Mouse (Mus musculus): Measurements from ENCODE around the gene Sipa1l3.
A peak's percentile ranks its signal among the peaks of the same experiment; 100 is the strongest.

Gene Sipa1l3

DNA sequence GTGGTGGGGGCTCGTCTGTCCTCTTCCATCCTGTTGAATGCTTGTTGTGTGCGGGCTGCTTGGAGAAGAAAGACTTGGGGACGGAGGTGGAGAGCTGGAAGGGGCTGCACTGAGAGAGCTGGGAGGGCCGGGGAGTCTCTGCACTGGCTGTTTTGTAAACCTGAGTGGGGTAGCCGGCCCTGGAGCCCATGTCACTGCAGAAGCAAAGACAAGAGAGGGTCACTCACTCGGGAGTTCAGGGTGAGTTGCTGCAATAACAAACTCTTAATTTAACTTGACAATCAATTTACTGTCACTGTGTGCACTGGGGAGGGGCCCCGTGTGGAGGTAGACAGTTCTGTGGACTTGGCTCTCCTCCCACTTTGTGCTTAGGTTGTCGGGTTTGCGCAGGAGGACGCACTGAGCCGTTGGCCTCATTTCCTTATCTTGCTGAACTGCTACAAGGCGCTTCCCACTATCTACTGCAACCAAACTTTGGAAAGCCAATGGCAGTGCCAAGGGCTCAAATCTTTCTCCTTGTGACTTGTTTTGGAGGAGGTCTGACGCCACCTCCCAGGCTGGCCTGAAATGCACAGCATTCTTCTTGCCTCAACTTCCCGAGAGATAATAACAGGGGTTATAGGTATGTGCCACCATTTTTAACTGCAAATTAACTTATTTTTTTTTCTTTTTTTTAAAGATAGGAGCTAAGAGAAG is 179.3 kb downstream of the Sipa1l3 start:
- peak; percentile 76; the same call in 1 of the 2 replicates for TF ChIP-seq GATA4 (IDR thresholded peaks at IDR 0.05; ENCODE audit: insufficient replicate concordance, low read length)

DNA sequence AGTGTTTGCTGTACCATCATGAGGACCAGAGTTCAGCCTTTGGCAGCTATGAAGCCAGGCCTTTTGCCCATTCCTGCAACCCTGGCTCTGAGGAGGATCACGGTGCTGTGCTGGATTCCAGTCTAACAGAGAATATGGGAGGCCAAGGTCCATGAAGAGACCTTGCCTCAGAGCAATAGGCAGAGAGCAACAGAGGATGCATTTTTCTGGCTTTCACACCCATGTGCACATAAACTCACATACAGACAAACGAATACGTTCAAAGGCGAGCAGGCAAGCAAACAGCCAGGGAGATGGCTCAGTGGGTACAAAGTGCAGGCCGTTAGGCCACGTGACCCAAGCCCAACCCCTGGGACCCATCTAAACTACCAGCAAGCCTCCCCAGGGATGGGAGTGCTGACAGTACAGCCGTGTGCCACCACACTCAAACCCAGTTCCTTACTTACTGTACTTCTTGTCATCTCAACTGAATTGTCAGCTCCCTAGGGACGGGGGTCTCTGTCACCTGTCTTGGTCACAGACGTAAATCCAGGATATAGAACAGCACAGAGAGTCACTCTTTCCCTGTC is 180.0 kb downstream of the Sipa1l3 start:
- no peak for TF ChIP-seq GATA4 (IDR thresholded peaks at IDR 0.05; ENCODE audit: insufficient replicate concordance, low read length)

DNA sequence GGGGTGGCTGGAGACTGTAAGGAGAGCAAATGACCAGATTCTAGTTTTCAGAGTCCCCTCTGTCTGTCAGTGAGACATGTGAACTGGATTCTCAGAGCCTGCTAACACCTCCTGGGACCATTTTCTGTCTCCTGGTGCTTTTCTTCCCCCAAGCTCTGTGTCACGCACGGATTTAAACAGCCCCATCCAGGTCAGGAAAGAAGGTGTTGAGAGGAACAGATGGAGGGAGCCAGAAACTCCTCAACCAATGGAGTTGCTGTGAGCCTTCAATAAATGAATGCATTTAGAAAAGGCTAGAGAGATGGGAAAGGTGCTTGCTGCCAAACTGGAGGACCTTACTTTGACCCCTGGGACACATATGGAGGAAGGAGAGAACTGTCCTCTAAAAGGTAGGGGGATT is 180.7 kb downstream of the Sipa1l3 start:
- TF ChIP-seq GATA4 (IDR thresholded peaks at IDR 0.05; ENCODE audit: insufficient replicate concordance, low read length) = no peak

DNA sequence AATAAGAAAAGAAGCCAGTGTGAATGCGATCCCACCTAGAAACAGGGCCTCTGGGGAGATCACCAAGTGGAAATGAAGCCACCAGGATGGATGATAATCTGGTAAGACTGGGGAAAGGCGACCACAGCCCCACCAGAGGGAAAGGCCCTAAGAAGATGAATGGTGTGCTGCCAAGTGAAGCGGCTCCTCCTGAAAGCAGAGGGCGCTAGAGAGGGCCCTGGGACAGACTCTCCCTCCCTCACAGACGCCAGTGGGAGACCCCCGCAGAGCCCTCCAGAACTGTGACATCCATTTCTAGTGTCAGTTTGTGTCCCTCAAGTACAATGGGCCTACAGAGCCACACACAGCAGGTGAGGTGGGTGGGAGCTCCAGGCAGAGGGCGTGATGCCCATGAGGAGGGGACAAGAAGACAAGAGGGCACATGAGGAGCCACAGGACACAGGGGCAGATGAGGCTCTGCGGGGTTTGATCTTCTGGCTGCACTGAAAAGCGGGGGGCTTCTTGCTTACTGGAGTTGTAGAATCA is 181.6 kb downstream of the Sipa1l3 start:
- no peak for TF ChIP-seq GATA4 (IDR thresholded peaks at IDR 0.05; ENCODE audit: insufficient replicate concordance, low read length)

GRCm38 (mm10) chr7:29335841-29336671 is 182.4 kb downstream of the Sipa1l3 start:
- TF ChIP-seq GATA4 (IDR thresholded peaks at IDR 0.05; ENCODE audit: insufficient replicate concordance, low read length) = no peak

- no peak for TF ChIP-seq GATA4 (IDR thresholded peaks at IDR 0.05; ENCODE audit: insufficient replicate concordance, low read length)
Measured at GRCm38 (mm10) chr7:29335276-29335675, 183.2 kb downstream of the Sipa1l3 start.

DNA sequence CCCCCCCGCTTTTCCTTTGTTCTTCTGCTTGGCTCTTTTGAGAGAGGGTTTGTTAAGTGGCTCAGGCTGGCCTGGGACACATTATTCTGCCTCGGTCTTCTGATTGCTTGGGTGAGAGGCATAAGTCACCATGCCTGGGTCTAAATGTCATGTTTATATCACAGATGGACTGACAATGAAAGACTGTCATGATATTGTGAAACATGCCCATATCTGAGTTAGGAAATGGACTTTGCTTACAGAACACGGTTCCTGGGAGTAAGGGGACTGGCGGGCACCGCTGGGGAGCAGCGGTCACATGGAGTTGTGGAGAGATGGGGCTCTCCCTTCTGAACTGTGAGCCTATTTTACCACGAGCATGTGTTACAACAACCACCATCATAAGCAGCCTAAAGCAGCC is 184.3 kb downstream of the Sipa1l3 start:
- peak; percentile 62; the same call in 1 of the 2 replicates for TF ChIP-seq GATA4 (IDR thresholded peaks at IDR 0.05; ENCODE audit: insufficient replicate concordance, low read length)

- TF ChIP-seq GATA4 (IDR thresholded peaks at IDR 0.05; ENCODE audit: insufficient replicate concordance, low read length) = no peak
Measured at GRCm38 (mm10) chr7:29328984-29329383, 189.5 kb downstream of the Sipa1l3 start.

GRCm38 (mm10) chr7:29327087-29327486 is 191.4 kb downstream of the Sipa1l3 start:
- TF ChIP-seq GATA4 (IDR thresholded peaks at IDR 0.05; ENCODE audit: insufficient replicate concordance, low read length) = no peak

- no peak for TF ChIP-seq GATA4 (IDR thresholded peaks at IDR 0.05; ENCODE audit: insufficient replicate concordance, low read length)
Measured at GRCm38 (mm10) chr7:29319337-29320307, 198.8 kb downstream of the Sipa1l3 start.

DNA sequence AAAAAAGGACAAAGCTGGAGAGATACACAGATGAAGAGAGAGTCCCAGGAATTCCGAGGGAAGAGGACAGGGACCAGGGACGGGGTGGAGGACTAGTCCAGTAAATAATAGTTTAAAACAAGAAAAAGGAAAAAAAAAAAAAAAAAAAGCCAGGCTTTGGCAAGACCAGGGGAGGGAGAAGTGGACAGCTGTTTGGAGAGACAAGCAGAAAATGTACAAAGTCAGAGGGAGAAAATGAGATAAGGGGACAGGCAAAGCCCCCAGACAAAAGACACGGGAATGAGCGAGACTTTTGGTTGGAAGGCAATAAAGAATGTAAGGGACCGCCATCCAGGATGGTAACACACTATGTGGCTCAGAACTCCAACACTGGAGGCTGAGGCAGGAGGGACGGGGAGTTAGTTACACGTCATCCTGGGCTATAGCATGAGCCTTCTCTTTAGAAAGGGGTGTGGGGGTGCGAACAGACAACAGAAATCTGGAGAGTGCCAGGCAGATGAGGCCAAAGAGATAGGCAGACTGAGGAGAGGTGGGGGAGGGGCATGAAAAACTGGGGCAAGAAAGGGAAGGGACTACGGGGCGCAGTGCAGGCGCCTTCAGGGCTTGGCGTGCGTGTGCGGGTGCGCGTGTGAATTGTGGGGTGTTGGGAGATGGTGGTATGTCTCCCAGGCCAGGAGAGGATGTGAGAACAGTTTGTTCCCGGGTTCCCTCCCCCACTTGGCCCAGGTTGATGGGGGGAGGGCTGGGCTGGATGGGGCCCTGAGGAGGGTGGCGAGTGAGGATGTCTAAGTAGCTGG is 200.1 kb downstream of the Sipa1l3 start:
- no peak for TF ChIP-seq GATA4 (IDR thresholded peaks at IDR 0.05; ENCODE audit: insufficient replicate concordance, low read length)

- TF ChIP-seq GATA4 (IDR thresholded peaks at IDR 0.05; ENCODE audit: insufficient replicate concordance, low read length) = no peak
Measured at GRCm38 (mm10) chr7:29317558-29317957, 200.9 kb downstream of the Sipa1l3 start.

- TF ChIP-seq GATA4 (IDR thresholded peaks at IDR 0.05; ENCODE audit: insufficient replicate concordance, low read length) = no peak
Measured at GRCm38 (mm10) chr7:29316976-29317375, 201.5 kb downstream of the Sipa1l3 start.
